Mouse (Mus musculus) urinary bladder, postnatal 25 days (tissue): ENCODE measurements around the gene Nfatc4.
A peak's percentile ranks its signal among the peaks of the same experiment; 100 is the strongest.

Experiments used
- DNase-seq: peaks from one replicate; pipeline ENCODE4 v3.0.0; 2022; ENCODE audit warnings: low spot score

Nfatc4 gene

GRCm38 (mm10) chr14:55822435-55822990 is 431 bp upstream of the Nfatc4 start:
- peak; percentile 75 for DNase-seq

GRCm38 (mm10) chr14:55824001-55824480 is 1.1 kb downstream of the Nfatc4 start:
- peak; percentile 37 for DNase-seq

DNA sequence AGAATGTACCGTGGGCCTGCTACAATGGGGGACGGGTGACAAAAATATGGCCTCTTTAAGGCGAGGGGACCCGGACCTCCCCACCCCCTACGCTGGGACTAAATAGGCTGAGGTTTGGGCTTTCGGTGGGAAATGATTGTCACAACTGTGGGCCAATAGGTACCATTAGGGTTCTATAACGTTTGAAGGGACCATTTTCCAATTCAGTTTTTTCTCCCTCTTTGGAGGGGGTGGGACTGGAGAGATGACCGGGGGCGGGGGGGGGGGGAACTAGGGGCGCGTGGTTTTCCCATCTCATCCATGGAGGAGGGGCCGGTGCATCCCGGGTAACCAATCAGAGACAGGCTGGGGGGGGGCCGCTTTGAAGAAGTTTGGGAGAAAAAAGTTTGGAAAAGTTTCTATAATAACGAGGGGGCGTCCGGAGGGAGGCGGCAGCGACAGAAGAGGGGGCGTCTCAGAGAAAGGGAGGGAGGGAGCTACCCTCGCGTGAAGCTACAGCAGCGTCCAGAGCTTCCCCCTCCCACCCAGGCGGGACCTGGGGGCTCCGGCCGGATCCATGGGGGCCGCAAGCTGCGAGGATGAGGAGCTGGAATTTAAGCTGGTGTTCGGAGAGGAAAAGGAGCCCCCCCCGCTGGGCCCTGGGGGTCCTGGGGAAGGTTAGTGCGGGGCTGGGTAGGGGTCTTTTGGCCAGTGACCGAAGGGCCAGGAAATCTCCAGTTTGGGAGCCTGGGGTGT is 1.7 kb downstream of the Nfatc4 start:
- DNase-seq = peak; percentile 19

DNA sequence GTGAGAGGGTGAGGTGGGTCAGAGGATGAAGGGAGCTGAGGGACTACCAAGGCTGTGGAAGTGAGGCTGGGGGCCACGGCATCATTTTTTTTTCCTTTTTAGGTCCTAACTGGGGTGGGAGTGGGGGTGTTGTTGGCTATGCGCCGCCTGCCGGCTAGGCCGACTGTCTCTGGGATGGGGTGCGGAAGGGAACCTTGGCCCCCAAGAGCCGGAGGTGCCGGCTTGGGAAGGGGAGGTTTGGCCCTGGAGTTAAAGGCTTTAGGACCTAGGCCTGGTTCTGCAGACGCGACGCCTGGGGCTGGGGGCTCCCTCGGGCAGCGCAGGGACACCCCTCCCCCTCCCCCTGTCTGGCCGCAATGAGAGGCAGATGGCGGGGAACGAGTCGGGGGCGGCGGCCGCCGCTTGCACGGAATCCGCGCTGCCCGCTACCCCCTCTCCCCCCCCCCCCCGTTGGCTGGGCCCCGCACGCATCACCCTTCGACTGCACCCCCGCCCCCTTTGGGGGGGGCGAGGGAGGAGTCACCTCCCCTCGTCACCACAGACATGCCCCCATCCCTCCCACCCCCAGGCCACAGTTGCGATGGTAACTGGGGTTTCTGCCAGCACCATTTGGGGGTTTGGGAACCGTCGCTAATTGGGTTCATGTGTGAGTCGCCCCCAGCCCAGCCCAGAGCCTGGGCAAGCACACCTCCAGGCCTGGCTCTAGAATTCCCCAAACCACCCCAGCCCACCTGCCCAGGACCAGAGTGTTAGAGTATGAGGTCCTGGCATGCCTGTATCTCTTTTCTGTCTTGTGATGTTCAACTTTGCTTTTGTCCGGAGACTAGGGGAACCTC is 2.5 kb downstream of the Nfatc4 start:
- peak; percentile 17 for DNase-seq

DNA sequence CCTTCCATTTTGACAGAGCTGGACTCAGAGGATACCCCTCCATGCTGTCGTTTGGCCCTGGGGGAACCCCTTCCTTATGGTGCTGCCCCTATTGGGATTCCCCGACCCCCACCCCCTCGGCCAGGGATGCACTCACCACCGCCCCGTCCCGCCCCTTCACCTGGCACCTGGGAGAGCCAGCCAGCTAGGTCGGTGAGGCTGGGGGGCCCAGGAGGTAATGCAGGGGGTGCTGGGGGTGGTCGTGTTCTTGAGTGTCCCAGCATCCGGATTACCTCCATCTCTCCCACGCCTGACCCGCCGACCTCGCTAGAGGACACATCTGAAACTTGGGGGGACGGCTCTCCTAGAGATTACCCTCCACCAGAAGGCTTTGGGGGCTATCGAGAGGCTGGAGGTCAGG is 3.2 kb downstream of the Nfatc4 start:
- DNase-seq = peak; percentile 3

DNA sequence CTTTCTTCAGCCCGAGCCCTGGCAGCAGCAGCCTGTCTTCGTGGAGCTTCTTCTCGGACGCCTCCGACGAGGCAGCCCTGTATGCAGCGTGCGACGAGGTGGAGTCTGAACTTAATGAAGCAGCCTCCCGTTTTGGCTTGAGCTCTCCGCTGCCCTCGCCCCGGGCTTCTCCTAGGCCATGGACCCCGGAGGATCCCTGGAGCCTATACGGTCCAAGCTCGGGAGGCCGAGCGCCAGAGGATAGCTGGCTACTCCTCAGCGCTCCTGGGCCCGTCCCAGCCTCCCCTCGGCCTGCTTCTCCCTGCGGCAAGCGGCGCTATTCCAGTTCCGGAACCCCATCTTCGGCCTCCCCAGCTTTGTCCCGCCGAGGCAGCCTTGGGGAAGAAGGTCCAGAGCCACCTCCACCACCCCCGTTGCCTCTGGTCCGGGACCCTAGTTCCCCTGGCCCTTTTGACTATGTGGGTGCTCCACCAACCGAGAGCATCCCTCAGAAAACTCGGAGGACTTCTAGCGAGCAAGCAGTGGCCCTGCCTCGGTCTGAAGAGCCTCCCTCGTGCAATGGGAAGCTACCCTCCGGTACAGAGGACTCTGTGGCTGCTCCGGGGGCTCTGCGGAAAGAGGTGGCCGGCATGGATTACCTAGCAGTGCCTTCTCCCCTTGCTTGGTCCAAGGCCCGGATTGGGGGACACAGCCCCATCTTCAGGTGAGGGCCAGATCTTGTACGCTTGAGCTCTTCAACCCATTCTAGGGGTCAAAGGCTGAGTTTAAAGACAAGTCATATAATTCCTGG is 3.8 kb downstream of the Nfatc4 start:
- DNase-seq = peak; percentile 15

DNA sequence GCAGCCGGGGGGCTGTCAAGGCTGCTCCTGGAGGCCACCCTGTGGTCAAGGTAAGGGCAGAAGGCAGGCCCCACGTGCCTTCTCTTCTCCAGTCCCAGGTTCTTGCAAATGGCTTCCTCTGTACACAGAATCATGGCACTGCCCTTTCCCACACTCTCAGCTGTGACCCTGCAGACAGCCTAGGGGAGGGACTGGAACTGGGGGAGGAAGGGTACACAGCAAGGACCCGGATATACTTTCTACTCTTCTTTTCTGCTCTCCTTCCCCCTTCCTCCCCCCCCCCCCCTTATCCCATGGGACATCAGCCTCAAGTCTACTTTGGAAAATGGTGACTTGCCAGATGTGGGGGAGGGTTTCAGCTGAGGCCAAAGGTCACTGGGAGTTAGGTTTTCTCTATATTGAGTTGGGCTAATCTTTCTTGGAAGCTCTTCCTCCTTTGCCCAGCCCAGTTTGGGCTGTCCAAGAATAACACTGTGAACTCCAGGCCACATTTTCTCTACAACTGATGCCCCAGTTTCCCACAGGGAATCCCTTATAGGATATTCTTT is 5.8 kb downstream of the Nfatc4 start:
- DNase-seq = no peak

GRCm38 (mm10) chr14:55829854-55830253 is 6.9 kb downstream of the Nfatc4 start:
- DNase-seq = no peak

- no peak for DNase-seq
These were observed 7.4 kb downstream of the Nfatc4 start for GRCm38 (mm10) chr14:55830331-55830730.

DNA sequence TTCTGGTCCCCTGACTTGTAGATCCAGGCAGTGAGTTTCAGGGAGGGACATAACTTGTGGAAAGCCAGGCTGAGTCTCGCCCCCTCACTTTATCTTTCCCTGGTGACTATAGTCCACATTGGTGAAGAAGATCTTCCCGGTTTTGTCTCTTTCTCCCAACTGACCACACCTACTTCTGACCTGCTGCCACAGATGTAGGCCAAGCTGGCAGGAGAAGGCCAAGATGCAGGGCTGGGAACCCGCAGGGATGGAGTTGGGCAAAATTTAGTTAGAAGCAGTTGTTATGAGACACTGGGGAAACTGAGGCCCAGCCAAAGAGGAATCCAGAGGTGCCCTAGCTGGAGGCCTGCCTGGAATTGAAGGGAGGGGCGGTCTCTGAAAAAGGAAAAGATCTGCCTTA is 10.2 kb downstream of the Nfatc4 start:
- DNase-seq = no peak

DNA sequence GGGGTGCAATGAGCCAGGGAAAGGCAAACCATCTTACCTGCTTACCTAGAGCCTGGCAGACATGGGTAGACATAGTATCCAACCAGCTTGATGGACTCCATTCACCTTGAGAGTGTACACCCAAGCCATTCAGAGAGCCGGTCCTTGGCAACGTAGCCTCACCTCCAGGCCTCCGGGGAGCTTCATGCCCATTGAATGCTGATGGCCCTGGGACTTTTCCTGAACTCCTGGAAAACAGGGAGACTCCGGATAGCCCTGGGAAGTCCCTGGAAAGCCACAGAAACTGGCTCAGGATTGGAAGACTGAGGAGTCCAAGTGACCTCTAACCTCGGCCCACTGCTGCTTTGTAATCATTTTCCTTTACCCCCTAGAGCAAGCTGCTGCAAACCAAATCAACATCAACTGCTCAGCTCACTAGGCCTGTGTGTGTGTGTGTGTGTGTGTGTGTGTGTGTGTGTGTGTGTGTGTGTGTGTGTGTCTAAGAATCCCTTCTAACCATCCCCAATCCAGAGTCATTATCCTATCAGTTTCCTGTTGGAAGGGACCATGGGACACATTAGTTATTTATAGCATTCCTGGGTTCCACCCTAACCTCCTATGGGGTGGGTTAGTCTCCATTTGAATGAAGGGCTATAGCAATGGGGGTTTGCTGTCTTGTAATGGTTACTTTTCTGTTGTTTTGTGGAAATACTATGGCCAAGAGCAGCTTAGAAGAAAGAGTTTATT is 12.0 kb downstream of the Nfatc4 start:
- DNase-seq = no peak

- no peak for DNase-seq
These were observed 15.4 kb downstream of the Nfatc4 start for GRCm38 (mm10) chr14:55838312-55838711.

DNA sequence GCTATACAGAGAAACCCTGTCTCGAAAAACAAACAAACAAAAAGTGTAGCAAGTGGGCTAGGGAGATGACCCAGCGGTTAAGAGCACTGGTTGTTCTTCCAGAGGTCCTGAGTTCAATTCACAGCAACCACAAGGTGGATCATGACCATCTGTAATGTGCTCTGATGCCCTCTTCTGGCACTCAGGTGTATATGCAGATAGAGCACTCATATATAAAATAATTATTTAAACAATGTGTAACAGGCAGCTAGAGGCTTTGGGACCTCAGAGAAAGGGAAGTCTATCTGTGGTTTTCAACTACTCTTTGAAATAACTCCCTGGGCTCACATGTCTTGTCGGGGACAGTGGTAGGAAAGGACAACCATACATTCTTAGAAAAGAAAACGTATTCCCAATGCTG is 15.8 kb downstream of the Nfatc4 start:
- no peak for DNase-seq

- DNase-seq = no peak
These were observed 18.0 kb downstream of the Nfatc4 start for GRCm38 (mm10) chr14:55840853-55841366.

DNA sequence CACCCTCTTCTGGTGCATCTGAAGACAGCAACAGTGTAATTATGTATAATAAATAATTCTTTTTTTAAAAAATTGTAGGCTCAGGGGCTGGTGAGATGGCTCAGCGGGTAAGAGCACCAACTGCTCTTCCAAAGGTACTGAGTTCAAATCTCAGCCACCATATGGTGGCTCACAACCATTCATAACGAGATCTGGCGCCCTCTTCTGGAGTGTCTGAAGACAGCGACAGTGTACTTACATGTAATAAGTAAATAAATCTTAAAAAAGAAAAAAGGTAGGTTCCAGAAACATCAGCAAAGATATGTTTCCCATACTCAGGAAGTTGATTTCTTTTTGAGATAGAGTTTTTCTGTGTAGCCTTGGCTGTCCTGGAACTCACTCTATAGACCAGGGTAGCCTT is 19.9 kb downstream of the Nfatc4 start:
- no peak for DNase-seq

DNA sequence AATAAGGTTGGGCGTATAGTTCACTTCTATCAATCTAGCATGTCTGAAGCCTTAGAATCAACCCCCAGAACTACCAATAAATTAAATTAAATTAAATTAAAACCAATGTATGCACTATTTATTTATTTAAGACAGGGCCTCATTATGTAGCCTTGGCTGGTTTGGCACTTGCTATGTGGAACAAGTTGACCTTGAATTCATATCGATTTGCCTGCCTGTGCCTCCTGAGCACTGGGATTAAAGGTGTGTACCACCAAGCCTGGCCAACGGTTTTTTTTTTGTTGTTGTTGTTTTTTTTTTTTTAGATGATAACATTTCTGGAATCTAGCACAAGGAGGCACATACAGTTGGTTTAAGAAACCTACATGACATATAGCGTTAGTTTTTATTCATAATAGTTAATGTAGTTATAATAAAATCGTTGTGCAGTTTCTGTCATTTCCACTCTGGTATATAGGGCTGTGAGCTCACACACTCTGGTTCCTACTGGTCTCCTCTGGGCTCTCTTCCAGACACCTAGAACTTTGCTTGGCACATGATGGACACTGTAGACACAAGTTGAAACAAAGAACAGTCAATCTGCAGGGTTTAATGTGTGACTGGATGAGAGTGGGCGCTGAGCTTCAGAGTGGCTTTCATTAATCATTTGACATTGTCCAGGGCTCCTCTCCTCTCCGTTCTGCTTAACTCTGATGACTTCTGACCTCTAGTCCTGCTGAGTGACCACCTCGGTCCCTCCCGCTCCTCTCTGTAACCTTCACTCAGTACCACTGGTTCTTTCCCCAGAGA is 22.8 kb downstream of the Nfatc4 start:
- no peak for DNase-seq

GRCm38 (mm10) chr14:55850885-55851284 is 27.9 kb downstream of the Nfatc4 start:
- DNase-seq = no peak

GRCm38 (mm10) chr14:55852646-55853551 is 30.0 kb downstream of the Nfatc4 start:
- DNase-seq = no peak
